Mouse (Mus musculus) bone marrow macrophage, adult 2 months (primary cell): ENCODE data around the gene Tekt3. TPM values are rescaled to one million over a fixed set of nuclear protein-coding genes. Genes with fewer than 3 reads are reported as not detected.

ENCODE experiments used
- H3K27ac ChIP-seq: 2 replicates; pipeline ENCODE4 v1.5.1; 2012; ENCODE audit warnings: low read depth, low read length; ENCODE audit not compliant: insufficient read depth
- H3K4me1 ChIP-seq: 2 replicates; pipeline ENCODE4 v1.6.1; 2012; ENCODE audit warnings: low read length; ENCODE audit not compliant: control insufficient read depth, insufficient read depth
- H3K4me3 ChIP-seq: 2 replicates; pipeline ENCODE4 v1.5.1; 2012; ENCODE audit warnings: mild to moderate bottlenecking, low read length, moderate library complexity; ENCODE audit not compliant: insufficient read depth
- CTCF ChIP-seq: IDR thresholded peaks from 2 replicates; pipeline ENCODE4 v1.5.1; 2012; ENCODE audit warnings: low read depth, mild to moderate bottlenecking, low read length, moderate library complexity
- POLR2A ChIP-seq: IDR thresholded peaks from 2 replicates; pipeline ENCODE4 v1.6.1; 2012; ENCODE audit warnings: mild to moderate bottlenecking, low read depth, low read length, borderline replicate concordance
- polyA plus RNA-seq: library from polyadenylated mRNA; stranded (reverse); fragments of >200 nt; gene quantifications from 2 replicates; pipeline ENCODE4 v1.2.4, GENCODE M21; 2012; ENCODE audit not compliant: missing spikeins, insufficient read depth, insufficient read length

The Tekt3 gene
- polyA plus RNA-seq, 1 experiment = not detected

DNA sequence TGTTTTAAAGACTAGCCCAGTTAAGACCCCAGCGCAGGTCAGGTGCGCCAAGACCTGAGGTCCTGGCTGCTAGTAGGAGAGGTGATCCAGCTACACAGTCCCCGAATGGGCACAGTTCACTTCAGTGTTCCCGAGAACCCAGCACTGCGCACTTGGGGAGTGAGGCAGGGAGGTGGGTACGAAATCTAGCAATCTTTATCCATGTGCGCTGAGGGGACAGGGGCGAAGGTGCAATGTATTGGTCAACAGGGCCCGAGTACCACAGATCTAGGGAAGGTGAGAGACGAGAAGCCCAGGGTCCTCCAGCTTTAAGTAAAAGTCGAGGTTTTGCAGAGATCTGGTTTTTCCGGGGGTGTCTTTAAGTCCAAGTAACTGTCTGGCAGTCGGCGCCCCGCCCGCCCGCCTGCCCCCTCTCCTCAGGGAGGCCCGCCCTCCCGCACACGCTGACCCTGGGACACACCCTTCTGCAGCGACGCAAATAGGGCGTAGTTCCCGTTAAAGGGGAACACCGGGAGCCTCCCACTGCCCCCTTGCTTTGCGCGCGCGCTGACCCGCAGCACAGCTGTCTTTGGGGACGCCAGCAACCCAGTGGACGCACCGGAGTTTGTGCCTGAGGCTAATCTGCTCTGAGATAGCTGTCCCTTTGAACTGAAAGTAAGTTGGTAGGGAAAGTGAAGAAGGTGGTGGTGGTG lies 69.7 kb downstream of the Tekt3 start:
- 0 out of 2 replicates have a peak, but pooled peaks have one; percentile 52 for TF ChIP-seq POLR2A
- TF ChIP-seq CTCF = no peak
- Histone ChIP-seq H3K27ac (peak overlapping the region; percentile 98), H3K4me3 (peak overlapping the region; percentile 99), H3K4me1 (peaks cover 39% of the 10 kb centered on the region)

DNA sequence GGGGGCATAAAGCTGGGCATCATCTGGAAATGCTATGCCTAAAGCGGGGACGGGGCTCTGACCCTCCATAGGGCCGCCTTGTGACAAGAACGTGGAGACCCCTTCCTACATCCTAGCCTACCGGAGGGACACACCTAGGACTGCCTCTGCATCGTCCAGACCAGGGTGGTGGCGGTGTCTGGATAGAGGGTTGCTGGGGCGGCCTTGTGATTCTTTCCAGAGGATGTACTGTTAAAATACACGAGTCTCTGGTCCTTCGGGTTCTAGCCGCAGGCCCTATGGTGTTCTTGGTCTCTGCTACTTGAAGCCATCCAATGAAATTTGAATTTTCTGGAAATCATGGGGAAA lies 70.2 kb downstream of the Tekt3 start:
- peak overlapping the region; percentile 98 for H3K27ac ChIP-seq
- TF ChIP-seq POLR2A (no peak), CTCF (no peak)
- H3K4me1 ChIP-seq = peaks cover 42% of the 10 kb centered on the region
- H3K4me3 ChIP-seq = peak overlapping the region; percentile 99

DNA sequence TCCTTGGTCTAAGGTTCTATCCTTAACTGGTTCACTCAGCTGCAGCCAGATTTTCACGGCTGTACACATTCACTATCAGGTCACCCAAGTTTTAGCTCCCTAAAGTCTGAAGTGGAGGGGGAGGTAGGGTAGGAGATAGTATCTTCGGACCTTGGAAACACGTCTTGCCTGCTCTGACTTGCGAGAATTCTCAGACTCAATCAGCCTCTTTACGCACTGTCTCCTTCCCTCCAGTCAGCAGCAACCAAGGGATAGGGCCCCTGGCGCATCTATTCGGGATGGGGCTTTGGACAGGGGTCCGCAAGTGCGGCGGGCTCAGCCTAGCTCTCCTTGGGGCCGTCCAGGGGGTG lies 70.7 kb downstream of the Tekt3 start:
- H3K4me3 ChIP-seq = peak overlapping the region; percentile 99
- peak overlapping the region; percentile 98 for H3K27ac ChIP-seq
- TF ChIP-seq CTCF (no peak), POLR2A (no peak)
- H3K4me1 ChIP-seq = peaks cover 47% of the 10 kb centered on the region

DNA sequence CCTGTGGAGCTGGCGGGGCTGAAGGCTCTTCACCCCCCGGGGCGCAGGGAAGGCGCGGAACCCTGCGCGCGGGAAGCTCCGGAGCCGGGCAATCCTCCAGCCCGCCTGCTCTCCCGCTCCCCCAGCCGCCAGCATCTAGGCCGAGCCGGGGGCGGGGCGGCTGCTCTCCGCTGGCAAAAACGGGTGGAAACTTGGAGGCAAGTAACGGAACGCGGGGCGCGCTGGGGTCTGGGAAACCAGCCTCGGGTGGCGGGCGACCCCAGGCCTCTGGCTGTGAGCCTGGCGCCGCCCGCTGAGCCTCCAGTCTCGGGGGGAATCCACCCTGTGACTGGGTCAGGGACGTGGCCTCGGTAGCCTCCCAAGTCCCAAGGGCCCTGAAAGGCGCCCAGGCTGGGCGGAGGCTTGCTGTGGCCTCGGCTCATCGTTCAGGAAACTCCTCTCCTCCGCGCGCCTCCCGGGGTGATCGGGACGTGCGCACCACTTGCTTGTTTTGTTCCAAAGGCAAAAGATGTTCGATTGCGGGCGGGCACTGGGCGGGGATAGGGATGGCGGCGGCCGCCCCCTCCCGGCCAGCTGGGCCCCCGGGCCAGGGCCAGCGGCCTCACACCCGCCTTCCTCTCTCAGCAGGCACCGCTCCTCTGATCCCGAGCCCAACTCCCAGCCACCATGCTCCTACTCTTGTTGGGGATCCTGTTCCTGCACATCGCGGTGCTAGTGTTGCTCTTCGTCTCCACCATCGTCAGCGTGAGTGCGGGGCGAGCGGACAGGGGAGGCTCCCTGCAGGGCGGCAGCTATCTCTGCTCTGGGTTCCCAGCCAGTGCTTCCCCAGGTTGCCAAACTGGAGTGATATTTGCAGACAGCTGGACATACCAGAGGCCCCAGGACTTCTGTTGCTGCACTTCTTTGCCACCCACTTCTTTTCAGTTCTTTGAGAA lies 71.3 kb downstream of the Tekt3 start:
- Histone ChIP-seq H3K4me3 (peak overlapping the region; percentile 99), H3K27ac (peak overlapping the region; percentile 98)

DNA sequence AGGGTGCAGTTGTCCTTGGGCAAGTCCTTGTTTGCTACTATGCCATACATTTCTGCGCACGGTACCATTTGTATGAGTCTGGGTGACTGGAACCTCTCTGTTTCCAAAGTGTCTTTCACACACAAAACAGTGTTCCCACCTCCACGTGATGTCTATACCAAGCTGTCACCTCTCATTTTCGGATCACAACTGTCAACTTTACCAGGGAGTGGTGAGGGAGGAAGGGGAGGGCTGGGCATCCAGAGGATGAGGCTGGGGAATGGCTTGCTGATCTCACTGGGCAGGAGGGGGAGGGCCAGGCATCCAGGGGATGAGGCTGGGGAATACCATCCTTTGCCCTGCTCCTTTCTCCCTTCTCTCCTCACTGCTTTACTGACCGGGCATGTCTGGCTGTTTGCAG lies 72.6 kb downstream of the Tekt3 start:
- Histone ChIP-seq H3K4me1 (peaks cover 62% of the 10 kb centered on the region), H3K27ac (peak overlapping the region; percentile 98), H3K4me3 (peak overlapping the region; percentile 99)
- no peak for TF ChIP-seq POLR2A
- no peak for TF ChIP-seq CTCF

More for the DNA sequence above, 71.3 kb downstream of the Tekt3 start:
- H3K4me1 ChIP-seq = peaks cover 54% of the 10 kb centered on the region
- TF ChIP-seq POLR2A = no peak
- no peak for TF ChIP-seq CTCF

DNA sequence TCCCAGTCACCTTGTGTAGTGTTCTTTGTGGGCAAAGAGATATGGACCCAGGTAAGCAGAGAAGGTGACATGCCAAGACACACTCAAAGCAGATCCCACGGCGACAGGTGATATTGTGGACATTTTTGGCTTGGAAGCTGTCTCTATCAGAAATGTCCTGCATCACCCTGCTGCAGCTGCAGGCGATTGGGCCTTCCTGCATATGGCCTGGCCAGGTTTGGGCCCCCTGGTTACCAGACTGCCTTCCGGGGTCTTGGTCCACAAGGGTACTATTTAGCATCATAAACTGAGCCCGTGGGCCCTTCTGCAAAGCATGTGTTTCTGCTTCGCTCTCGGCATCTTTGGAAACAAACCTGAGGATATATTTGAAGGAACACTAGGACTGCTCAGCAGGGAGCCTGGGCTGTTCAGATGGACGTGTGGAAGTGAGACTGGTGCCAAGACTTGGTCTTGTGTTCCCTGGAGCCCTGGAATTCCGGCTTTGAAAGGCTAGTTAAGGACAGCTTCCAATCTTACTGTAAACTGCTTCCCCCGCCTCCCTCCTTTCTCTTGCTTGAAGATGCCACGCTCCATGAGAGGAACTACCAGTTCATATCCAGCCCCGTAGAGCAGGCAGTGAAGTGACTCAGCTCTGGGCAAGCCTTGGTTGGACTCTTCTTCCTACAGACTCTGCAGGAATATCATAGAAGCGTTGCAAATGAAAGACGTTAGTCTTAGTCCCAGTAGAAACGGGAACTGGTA lies 73.5 kb downstream of the Tekt3 start:
- TF ChIP-seq POLR2A (no peak), CTCF (no peak)
- H3K4me1 ChIP-seq = peaks cover 61% of the 10 kb centered on the region
- H3K27ac ChIP-seq = peak overlapping the region; percentile 98
- peak overlapping the region; percentile 99 for H3K4me3 ChIP-seq

DNA sequence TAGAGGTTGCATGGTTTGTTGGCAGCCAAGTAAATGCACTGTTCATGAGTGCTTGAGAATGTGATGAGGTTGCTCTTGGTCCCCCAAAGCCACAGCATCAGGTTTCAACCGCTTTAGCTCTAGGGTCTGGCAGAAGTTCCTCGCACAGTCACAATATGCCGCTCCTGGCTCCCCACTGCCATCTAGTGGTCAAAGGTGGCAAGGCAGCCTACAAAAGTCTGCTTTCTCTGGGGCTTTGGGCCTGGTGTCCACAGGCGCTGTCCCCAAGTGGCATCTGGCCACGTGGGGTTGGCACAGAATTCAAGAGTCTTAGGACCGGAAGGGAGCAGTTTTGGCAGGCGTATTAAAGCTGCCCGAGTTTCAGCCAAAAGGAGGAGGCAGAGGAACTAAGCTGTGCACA lies 74.2 kb downstream of the Tekt3 start:
- Histone ChIP-seq H3K4me3 (peak overlapping the region; percentile 99), H3K4me1 (peaks cover 58% of the 10 kb centered on the region), H3K27ac (peak overlapping the region; percentile 98)
- TF ChIP-seq POLR2A = no peak
- peak; percentile 91 for TF ChIP-seq CTCF

DNA sequence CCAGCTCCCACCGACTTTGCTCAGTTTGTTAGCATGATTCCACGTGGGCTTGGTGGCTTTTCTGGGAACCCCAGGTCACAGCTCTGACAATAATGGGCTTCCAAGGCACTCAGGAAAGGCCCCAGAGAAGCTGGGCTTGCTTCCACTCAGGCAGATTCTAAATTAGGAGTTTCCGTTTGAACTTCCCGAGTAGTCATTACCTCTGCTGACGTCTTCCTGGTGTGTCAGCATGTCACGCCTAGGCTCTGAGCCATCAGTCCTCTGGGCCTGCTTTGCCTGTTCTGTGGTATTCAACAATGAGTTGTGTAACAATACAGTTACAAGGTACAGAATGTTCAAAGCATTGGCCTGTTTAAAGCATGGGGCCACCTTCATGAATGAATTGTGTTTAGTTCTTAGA lies 74.8 kb downstream of the Tekt3 start:
- Histone ChIP-seq H3K27ac (peak overlapping the region; percentile 98), H3K4me1 (peaks cover 55% of the 10 kb centered on the region), H3K4me3 (peak overlapping the region; percentile 35)
- no peak for TF ChIP-seq POLR2A
- no peak for TF ChIP-seq CTCF

DNA sequence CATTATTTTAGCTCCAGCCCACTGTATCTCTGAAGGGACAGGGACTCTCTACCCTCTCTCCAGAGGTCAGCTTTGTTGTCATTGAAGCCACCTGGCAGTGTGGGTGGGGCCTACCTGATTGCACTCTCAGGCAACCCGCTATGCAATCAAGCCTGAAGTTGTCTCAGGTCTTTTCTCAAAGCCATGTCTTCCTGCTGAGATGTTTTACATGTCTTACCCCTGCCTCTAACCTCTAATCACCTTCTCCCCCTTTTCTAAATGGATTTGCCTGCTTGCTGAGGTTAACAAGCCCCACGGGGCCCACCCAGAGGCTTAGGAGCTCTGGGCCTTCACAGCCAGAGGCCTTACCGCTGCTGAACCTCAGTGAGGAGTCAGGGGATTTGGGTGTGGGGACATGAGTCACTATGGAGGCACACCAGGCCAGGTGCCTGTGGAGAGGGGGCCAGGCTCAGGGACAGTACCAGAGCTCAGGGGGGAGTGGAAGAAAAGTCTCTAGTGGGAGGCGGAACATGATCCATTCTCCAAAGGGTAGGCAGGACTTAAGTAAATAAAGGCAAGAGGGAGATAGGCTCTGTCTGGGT lies 75.5 kb downstream of the Tekt3 start:
- Histone ChIP-seq H3K4me3 (peak overlapping the region; percentile 13), H3K27ac (peak overlapping the region; percentile 98), H3K4me1 (peaks cover 55% of the 10 kb centered on the region)
- TF ChIP-seq POLR2A (no peak), CTCF (no peak)
